7 mouse cellular contexts compared by ENCODE assay signal in genomic region chr2:59437684-59438393, GRCm38 (mm10). TPM values are rescaled to one million over a fixed set of nuclear protein-coding genes. Genes with fewer than 3 reads are reported as not detected.
DNase-seq lines count a peak whose midpoint lies in the region; ATAC-seq and TF ChIP-seq lines count a peak whose summit lies in the region.

No protein-coding gene starts in this region.

- no peak overlapping the region for H3K9ac ChIP-seq in intestine, embryonic 14.5 days (ENCODE audit: low read length)
- H3K9ac ChIP-seq in stomach, embryonic 15.5 days, result no peak overlapping the region

- peak overlapping the region; percentile 38 for H3K4me2 ChIP-seq in intestine, embryonic 14.5 days (ENCODE audit: low read length)
- peak overlapping the region; percentile 40; the same call in 1 of the 2 replicates for H3K4me2 ChIP-seq in stomach, embryonic 15.5 days

- TF ChIP-seq POLR2A in brain, embryonic 14.5 days (IDR thresholded peaks at IDR 0.05; ENCODE audit: borderline replicate concordance, extremely low read depth, insufficient read depth, insufficient read length, poor library complexity, severe bottlenecking), result no peak

- WGBS in intestine, embryonic 14.5 days, result 67% methylated on average over 12 of the region's 12 CpGs
- 54% methylated on average over 12 of the region's 12 CpGs for WGBS in stomach, embryonic 15.5 days

- H3K27ac ChIP-seq in intestine, embryonic 14.5 days (ENCODE audit: low read depth), result no peak overlapping the region; the same call in 1 of the 2 replicates
- peak overlapping the region; percentile 80 for H3K27ac ChIP-seq in stomach, embryonic 15.5 days

- no peaks in the 10 kb centered on the region; the same call in 1 of the 2 replicates for H3K4me1 ChIP-seq in intestine, embryonic 14.5 days (replicated peaks; ENCODE audit: control insufficient read depth, insufficient read depth, low read length)
- 0 out of 2 replicates have a peak, but pooled peaks cover 4% of the 10 kb centered on the region for H3K4me1 ChIP-seq in stomach, embryonic 15.5 days

- H3K4me3 ChIP-seq in intestine, embryonic 14.5 days (ENCODE audit: low read depth, low read length), result no peak overlapping the region
- no peak overlapping the region for H3K4me3 ChIP-seq in stomach, embryonic 15.5 days (replicated peaks)

- no peaks in the 10 kb centered on the region for H3K9me3 ChIP-seq in intestine, embryonic 14.5 days (ENCODE audit: control insufficient read depth, low read length)
- no peaks in the 10 kb centered on the region for H3K9me3 ChIP-seq in stomach, embryonic 15.5 days

- TF ChIP-seq CTCF in brain, embryonic 14.5 days (IDR thresholded peaks at IDR 0.05; ENCODE audit: borderline replicate concordance, extremely low read depth, insufficient read depth, insufficient read length), result no peak

- DNase-seq in NIH3T3 (ENCODE audit: low read depth), result peak; percentile 85
- DNase-seq in brain, embryonic 14.5 days (ENCODE audit: low read depth), result peak; percentile 93
- peak; percentile 58 for DNase-seq in gastrocnemius, adult 18-20 months (ENCODE audit: low spot score)
- no peak for DNase-seq in intestine, embryonic 14.5 days (ENCODE audit: low spot score)
- peak; percentile 66 to 67 for DNase-seq in left cerebral cortex, adult 18-20 months (ENCODE audit: low spot score in 2 of 2)

- H3K27me3 ChIP-seq in intestine, embryonic 14.5 days (replicated peaks; ENCODE audit: control insufficient read depth, insufficient read depth, low read length), result no peaks in the 10 kb centered on the region
- H3K27me3 ChIP-seq in stomach, embryonic 15.5 days (replicated peaks), result no peaks in the 10 kb centered on the region

- H3K36me3 ChIP-seq in intestine, embryonic 14.5 days (ENCODE audit: control insufficient read depth, insufficient read depth, low read length), result no peaks in the 10 kb centered on the region
- H3K36me3 ChIP-seq in stomach, embryonic 15.5 days, result no peaks in the 10 kb centered on the region

- ATAC-seq in intestine, embryonic 14.5 days (replicated peaks; ENCODE audit: low FRiP score, low TSS enrichment, low read depth), result peak; percentile 66
- ATAC-seq in megakaryocyte progenitor cell, adult 5-6 weeks (replicated peaks; ENCODE audit: poor library complexity), result peak; percentile 61
- peak; percentile 76 for ATAC-seq in stomach, embryonic 15.5 days (ENCODE audit: insufficient read depth, low FRiP score, low read depth)

RNA-seq across cellular contexts. Expression of gene Dapl1, which starts 46.6 kb away (rescaled TPM):
- not detected in 2 replicates for polyA plus RNA-seq in brain, embryonic 14.5 days (2012; rRNA removed)
- not detected for total RNA-seq in gastrocnemius, adult 18-20 months (2021)
- polyA plus RNA-seq in intestine, embryonic 14.5 days (2014; fragmentation: Nextera tagmentation; extraction: Ambion mirVana), result 0.69 TPM in 1 of 2 replicates, not detected in the other
- 1 to 10 TPM; 1.7 to 2.6 TPM for total RNA-seq in left cerebral cortex, adult 18-20 months (2021)
- not detected in 2 replicates for total RNA-seq in megakaryocyte progenitor cell, adult 5-6 weeks (2015)
- total RNA-seq in megakaryocyte progenitor cell, adult 5-6 weeks (2017), result not detected in 2 replicates
- polyA plus RNA-seq in stomach, embryonic 15.5 days (2015; fragmentation: Nextera tagmentation; extraction: Ambion mirVana), result 27.9 and 50.9 TPM in 2 replicates
